Mouse (Mus musculus): ENCODE results near the gene Sin3a.

Sin3a gene

GRCm38 (mm10) chr9:57137777-57138176, 65.9 kb downstream of the Sin3a start:
- no peak for DNase-seq (ENCODE audit: low spot score)

GRCm38 (mm10) chr9:57138507-57138906, 66.7 kb downstream of the Sin3a start:
- DNase-seq (ENCODE audit: low spot score), result no peak

- no peak for DNase-seq (ENCODE audit: low spot score)
Measured at GRCm38 (mm10) chr9:57139110-57139509, 67.3 kb downstream of the Sin3a start.

GRCm38 (mm10) chr9:57139571-57139970, 67.7 kb downstream of the Sin3a start:
- no peak for DNase-seq (ENCODE audit: low spot score)

GRCm38 (mm10) chr9:57141417-57142353, 69.8 kb downstream of the Sin3a start:
- no peak for DNase-seq (ENCODE audit: low spot score)

- no peak for DNase-seq (ENCODE audit: low spot score)
Measured at GRCm38 (mm10) chr9:57143212-57143611, 71.4 kb downstream of the Sin3a start.

- no peak for DNase-seq (ENCODE audit: low spot score)
Measured at GRCm38 (mm10) chr9:57144830-57145229, 73.0 kb downstream of the Sin3a start.

- DNase-seq (ENCODE audit: low spot score), result no peak
Measured at GRCm38 (mm10) chr9:57146451-57147066, 74.7 kb downstream of the Sin3a start.

- DNase-seq (ENCODE audit: low spot score), result no peak
Measured at GRCm38 (mm10) chr9:57147205-57148143, 75.6 kb downstream of the Sin3a start.

GRCm38 (mm10) chr9:57148144-57148878, 76.5 kb downstream of the Sin3a start, which contains the start of gene Neil1:
Gene Neil1, minus strand, starts transcription at chr9:57148305.
- peak; percentile 80 for DNase-seq (ENCODE audit: low spot score)

- no peak for DNase-seq (ENCODE audit: low spot score)
Measured at GRCm38 (mm10) chr9:57149021-57149420, 77.2 kb downstream of the Sin3a start.

- DNase-seq (ENCODE audit: low spot score), result no peak
Measured at GRCm38 (mm10) chr9:57150192-57150591, 78.4 kb downstream of the Sin3a start.

- DNase-seq (ENCODE audit: low spot score), result no peak
Measured at GRCm38 (mm10) chr9:57152331-57152730, 80.5 kb downstream of the Sin3a start.

- no peak for DNase-seq (ENCODE audit: low spot score)
Measured at GRCm38 (mm10) chr9:57156383-57156782, 84.5 kb downstream of the Sin3a start.

- DNase-seq (ENCODE audit: low spot score), result no peak
Measured at GRCm38 (mm10) chr9:57156823-57157222, 85.0 kb downstream of the Sin3a start.

- no peak for DNase-seq (ENCODE audit: low spot score)
Measured at GRCm38 (mm10) chr9:57157499-57157898, 85.7 kb downstream of the Sin3a start.

GRCm38 (mm10) chr9:57158013-57158470, 86.2 kb downstream of the Sin3a start, which contains the start of gene Commd4:
Gene Commd4, minus strand, starts transcription at chr9:57158331.
- peak; percentile 92 for DNase-seq (ENCODE audit: low spot score)

- no peak for DNase-seq (ENCODE audit: low spot score)
Measured at GRCm38 (mm10) chr9:57158506-57158905, 86.7 kb downstream of the Sin3a start.

GRCm38 (mm10) chr9:57162496-57162895, 90.7 kb downstream of the Sin3a start:
- DNase-seq (ENCODE audit: low spot score), result no peak

- DNase-seq (ENCODE audit: low spot score), result no peak
Measured at GRCm38 (mm10) chr9:57163137-57163536, 91.3 kb downstream of the Sin3a start.

GRCm38 (mm10) chr9:57166173-57166572, 94.3 kb downstream of the Sin3a start:
- no peak for DNase-seq (ENCODE audit: low spot score)

Data from testis, postnatal 14 days (tissue).